Mouse (Mus musculus) C2C12 (cell line): ENCODE results near the gene Pias1.

Experiments
- CEBPB ChIP-seq: IDR thresholded peaks from one replicate; pipeline ENCODE4 v1.6.1; 2011; ENCODE audit warnings: low read depth, mild to moderate bottlenecking, control low read depth, moderate library complexity
- CTCF ChIP-seq: IDR thresholded peaks from one replicate; pipeline ENCODE4 v1.5.1; 2011; ENCODE audit not compliant: control insufficient read depth, insufficient read depth, insufficient read length
- FOSL1 ChIP-seq: IDR thresholded peaks from one replicate; pipeline ENCODE4 v1.8.0; 2011; ENCODE audit warnings: mild to moderate bottlenecking, low read length; ENCODE audit not compliant: poor library complexity, insufficient read depth, severe bottlenecking
- MAX ChIP-seq: IDR thresholded peaks from one replicate; pipeline ENCODE4 v1.6.1; 2011; ENCODE audit warnings: mild to moderate bottlenecking, control low read depth
- MYOD1 ChIP-seq: IDR thresholded peaks from one replicate; pipeline ENCODE4 v1.6.1; 2011; ENCODE audit warnings: low read depth; ENCODE audit not compliant: control insufficient read depth, insufficient read length
- MYOG ChIP-seq: IDR thresholded peaks from one replicate; pipeline ENCODE4 v1.6.1; 2011; ENCODE audit not compliant: control insufficient read depth, insufficient read length; ENCODE audit errors: extremely low read depth
- USF1 ChIP-seq: IDR thresholded peaks from one replicate; pipeline ENCODE4 v1.6.1; 2011; ENCODE audit warnings: low read depth, mild to moderate bottlenecking, control low read depth, moderate library complexity

GRCm38 (mm10) chr9:62860866-62861265 lies 126.9 kb downstream of the Pias1 start:
- TF ChIP-seq CTCF (no peak), USF1 (no peak), MAX (no peak), CEBPB (no peak), MYOG (no peak), FOSL1 (no peak), MYOD1 (no peak)
